Mouse (Mus musculus): ENCODE measurements around the gene Spock2. TPM values are rescaled to one million over a fixed set of nuclear protein-coding genes. Genes with fewer than 3 reads are reported as not detected.

The Spock2 gene
- polyA plus RNA-seq, 1 experiment from 2014 or later = 8.6 TPM

DNA sequence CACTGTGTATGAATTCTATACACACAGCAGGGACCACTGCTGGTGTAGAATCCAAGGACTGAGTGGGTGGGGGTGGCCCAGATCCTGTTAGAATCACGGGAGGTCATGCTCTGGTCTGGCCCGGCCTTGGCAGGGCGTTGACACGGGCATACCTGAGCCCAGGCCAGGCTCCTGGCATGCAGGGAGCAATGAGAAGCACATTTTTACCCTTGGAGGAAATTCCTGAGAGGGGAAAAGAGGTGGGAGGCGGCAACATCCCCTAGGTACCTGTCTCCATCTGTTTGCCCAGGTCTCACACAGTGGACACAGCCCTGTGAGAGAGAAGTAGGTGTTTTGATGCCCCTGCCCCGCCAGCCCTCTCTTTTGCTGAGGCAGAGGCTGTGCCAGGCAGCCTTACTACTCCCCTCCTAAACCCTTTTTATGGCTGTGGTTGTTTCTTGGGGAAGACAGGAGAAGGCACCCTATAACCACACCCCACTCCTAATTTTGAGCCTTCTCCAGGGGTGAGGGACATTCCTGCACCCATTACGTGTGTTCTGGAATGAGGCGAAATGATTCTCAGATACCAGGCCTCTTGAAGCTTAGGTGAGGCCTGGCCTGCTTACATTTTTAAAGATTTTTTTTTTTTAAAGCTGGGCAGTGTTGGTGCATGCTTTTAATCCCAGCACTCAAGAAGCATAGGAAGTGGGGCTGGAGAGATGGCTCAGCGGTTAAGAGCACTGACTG lies 8.1 kb downstream of the Spock2 start:
- WGBS = 85% methylated on average over 9 of the region's 9 CpGs
- ATAC-seq (replicated peaks; ENCODE audit: extremely low read depth, insufficient read depth, low FRiP score) = no peak
- Histone ChIP-seq H3K4me2 (ENCODE audit: low read depth, low read length) (no peak overlapping the region), H3K27me3 (ENCODE audit: control insufficient read depth, insufficient read depth, low read length) (peaks cover 35% of the 10 kb centered on the region), H3K9ac (ENCODE audit: low read length) (no peak overlapping the region), H3K27ac (ENCODE audit: low read length) (no peak overlapping the region), H3K36me3 (ENCODE audit: control insufficient read depth, insufficient read depth) (no peaks in the 10 kb centered on the region), H3K4me1 (ENCODE audit: control insufficient read depth, insufficient read depth, low read length) (0 out of 2 replicates have a peak, but pooled peaks cover 3% of the 10 kb centered on the region), H3K9me3 (replicated peaks; ENCODE audit: control insufficient read depth, low read length) (no peaks in the 10 kb centered on the region), H3K4me3 (ENCODE audit: low read length) (no peak overlapping the region)

GRCm38 (mm10) chr10:60115345-60116185 lies 9.5 kb downstream of the Spock2 start:
- H3K9ac ChIP-seq (ENCODE audit: low read length) = no peak overlapping the region

GRCm38 (mm10) chr10:60116997-60117396 lies 11.0 kb downstream of the Spock2 start:
- Histone ChIP-seq H3K9me3 (replicated peaks; ENCODE audit: control insufficient read depth, low read length) (no peaks in the 10 kb centered on the region), H3K9ac (ENCODE audit: low read length) (no peak overlapping the region), H3K4me3 (ENCODE audit: low read length) (no peak overlapping the region), H3K4me1 (ENCODE audit: control insufficient read depth, insufficient read depth, low read length) (0 out of 2 replicates have a peak, but pooled peaks cover 3% of the 10 kb centered on the region), H3K27ac (ENCODE audit: low read length) (no peak overlapping the region), H3K4me2 (ENCODE audit: low read depth, low read length) (no peak overlapping the region), H3K27me3 (ENCODE audit: control insufficient read depth, insufficient read depth, low read length) (peaks cover 14% of the 10 kb centered on the region), H3K36me3 (ENCODE audit: control insufficient read depth, insufficient read depth) (no peaks in the 10 kb centered on the region)
- WGBS = 60% methylated on average over 4 of the region's 4 CpGs
- ATAC-seq (replicated peaks; ENCODE audit: extremely low read depth, insufficient read depth, low FRiP score) = no peak

More at GRCm38 (mm10) chr10:60115345-60116185, 9.5 kb downstream of the Spock2 start:
- Histone ChIP-seq H3K4me1 (ENCODE audit: control insufficient read depth, insufficient read depth, low read length) (0 out of 2 replicates have a peak, but pooled peaks cover 3% of the 10 kb centered on the region), H3K36me3 (ENCODE audit: control insufficient read depth, insufficient read depth) (no peaks in the 10 kb centered on the region), H3K27ac (ENCODE audit: low read length) (no peak overlapping the region), H3K4me2 (ENCODE audit: low read depth, low read length) (no peak overlapping the region), H3K4me3 (ENCODE audit: low read length) (no peak overlapping the region), H3K27me3 (ENCODE audit: control insufficient read depth, insufficient read depth, low read length) (peaks cover 20% of the 10 kb centered on the region), H3K9me3 (replicated peaks; ENCODE audit: control insufficient read depth, low read length) (no peaks in the 10 kb centered on the region)
- ATAC-seq (replicated peaks; ENCODE audit: extremely low read depth, insufficient read depth, low FRiP score) = no peak
- 32% methylated on average over 14 of the region's 14 CpGs for WGBS

- 0 out of 2 replicates have a peak, but pooled peaks cover 3% of the 10 kb centered on the region for H3K4me1 ChIP-seq (ENCODE audit: control insufficient read depth, insufficient read depth, low read length)
- ATAC-seq (replicated peaks; ENCODE audit: extremely low read depth, insufficient read depth, low FRiP score) = no peak
- H3K9me3 ChIP-seq (replicated peaks; ENCODE audit: control insufficient read depth, low read length) = no peaks in the 10 kb centered on the region
- no peak overlapping the region for H3K27ac ChIP-seq (ENCODE audit: low read length)
- no peak overlapping the region for H3K4me2 ChIP-seq (ENCODE audit: low read depth, low read length)
- whole genome bisulfite sequencing = 56% methylated on average over 7 of the region's 7 CpGs
- H3K9ac ChIP-seq (ENCODE audit: low read length) = no peak overlapping the region
- no peak overlapping the region for H3K4me3 ChIP-seq (ENCODE audit: low read length)
- H3K27me3 ChIP-seq (ENCODE audit: control insufficient read depth, insufficient read depth, low read length) = peaks cover 13% of the 10 kb centered on the region
- H3K36me3 ChIP-seq (ENCODE audit: control insufficient read depth, insufficient read depth) = no peaks in the 10 kb centered on the region
These were observed 12.4 kb downstream of the Spock2 start for GRCm38 (mm10) chr10:60118464-60118863.

- Histone ChIP-seq H3K36me3 (ENCODE audit: control insufficient read depth, insufficient read depth) (no peaks in the 10 kb centered on the region), H3K4me3 (ENCODE audit: low read length) (no peak overlapping the region), H3K4me2 (ENCODE audit: low read depth, low read length) (no peak overlapping the region), H3K9me3 (replicated peaks; ENCODE audit: control insufficient read depth, low read length) (no peaks in the 10 kb centered on the region), H3K4me1 (ENCODE audit: control insufficient read depth, insufficient read depth, low read length) (0 out of 2 replicates have a peak, but pooled peaks cover 3% of the 10 kb centered on the region), H3K27me3 (ENCODE audit: control insufficient read depth, insufficient read depth, low read length) (peaks cover 4% of the 10 kb centered on the region; the same call in 1 of the 2 replicates), H3K27ac (ENCODE audit: low read length) (no peak overlapping the region), H3K9ac (ENCODE audit: low read length) (no peak overlapping the region)
- ATAC-seq (replicated peaks; ENCODE audit: extremely low read depth, insufficient read depth, low FRiP score) = no peak
- 83% methylated on average over 4 of the region's 4 CpGs for WGBS
These were observed 14.6 kb downstream of the Spock2 start for GRCm38 (mm10) chr10:60120630-60121029.

DNA sequence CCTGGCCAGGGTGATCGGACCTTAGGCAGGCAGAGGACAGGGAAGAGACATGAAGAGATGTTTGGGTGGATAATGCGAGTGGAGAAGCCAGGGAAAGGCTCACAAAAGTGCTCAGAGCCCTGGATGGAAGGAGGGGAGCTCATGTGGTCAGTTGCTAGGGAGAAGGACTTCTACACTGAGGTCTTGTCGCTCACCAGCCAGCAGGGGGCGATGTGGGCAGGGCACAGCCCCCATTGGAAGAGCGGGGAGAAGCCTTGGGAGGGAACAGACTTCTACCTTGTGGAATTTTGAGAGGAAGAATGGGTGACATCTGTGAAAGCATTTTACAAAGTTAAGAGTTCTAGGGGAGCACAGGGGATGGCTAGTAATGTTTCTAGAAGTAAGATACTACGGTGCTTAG lies 18.1 kb downstream of the Spock2 start:
- no peaks in the 10 kb centered on the region for H3K4me1 ChIP-seq (ENCODE audit: control insufficient read depth, insufficient read depth, low read length)
- H3K27me3 ChIP-seq (ENCODE audit: control insufficient read depth, insufficient read depth, low read length) = peaks cover 6% of the 10 kb centered on the region; the same call in 1 of the 2 replicates
- H3K4me3 ChIP-seq (ENCODE audit: low read length) = no peak overlapping the region
- no peaks in the 10 kb centered on the region for H3K36me3 ChIP-seq (ENCODE audit: control insufficient read depth, insufficient read depth)
- no peaks in the 10 kb centered on the region for H3K9me3 ChIP-seq (replicated peaks; ENCODE audit: control insufficient read depth, low read length)
- 65% methylated on average over 6 of the region's 6 CpGs for WGBS
- no peak overlapping the region for H3K27ac ChIP-seq (ENCODE audit: low read length)
- no peak overlapping the region for H3K4me2 ChIP-seq (ENCODE audit: low read depth, low read length)
- ATAC-seq (replicated peaks; ENCODE audit: extremely low read depth, insufficient read depth, low FRiP score) = no peak
- H3K9ac ChIP-seq (ENCODE audit: low read length) = no peak overlapping the region

DNA sequence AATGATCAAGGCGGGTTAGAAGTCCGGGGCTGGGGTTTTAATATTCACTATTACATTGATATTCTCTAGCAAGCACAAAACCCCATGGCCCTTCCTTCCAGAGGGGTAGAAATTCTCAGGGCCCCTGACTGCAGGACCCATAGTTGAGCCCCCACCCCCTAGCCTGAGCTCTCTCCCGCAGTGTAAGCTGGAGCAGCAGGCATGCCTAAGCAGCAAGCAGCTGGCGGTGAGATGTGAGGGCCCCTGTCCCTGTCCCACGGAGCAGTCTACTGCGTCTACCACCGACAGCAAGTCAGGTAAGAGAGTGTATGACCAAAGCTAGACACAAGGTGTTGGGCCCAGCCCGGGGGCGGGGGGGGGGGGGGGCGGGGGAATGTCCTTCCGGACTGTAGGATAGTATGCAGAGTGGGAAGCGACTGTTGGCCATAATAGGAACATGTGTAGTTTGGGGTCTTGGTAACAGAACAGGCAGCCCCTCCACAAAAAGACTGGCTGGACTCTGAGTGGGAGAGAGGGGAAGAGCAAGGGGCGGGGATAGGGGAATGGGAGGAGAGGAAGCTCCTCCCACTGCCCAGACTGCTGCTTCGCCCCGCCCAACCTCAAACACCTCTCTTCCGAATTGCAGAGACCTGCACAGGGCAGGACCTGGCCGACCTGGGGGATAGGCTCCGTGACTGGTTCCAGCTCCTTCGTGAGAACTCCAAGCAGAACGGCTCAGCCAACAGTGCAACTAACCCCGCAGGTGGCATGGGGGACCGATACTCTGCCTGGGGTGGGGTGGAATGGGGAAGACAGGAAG lies 19.7 kb downstream of the Spock2 start:
- Histone ChIP-seq H3K4me3 (ENCODE audit: low read length) (no peak overlapping the region), H3K27me3 (ENCODE audit: control insufficient read depth, insufficient read depth, low read length) (peaks cover 6% of the 10 kb centered on the region; the same call in 1 of the 2 replicates), H3K36me3 (ENCODE audit: control insufficient read depth, insufficient read depth) (no peaks in the 10 kb centered on the region), H3K4me2 (ENCODE audit: low read depth, low read length) (peak overlapping the region; percentile 28; the same call in 1 of the 2 replicates), H3K27ac (ENCODE audit: low read length) (no peak overlapping the region), H3K9me3 (replicated peaks; ENCODE audit: control insufficient read depth, low read length) (no peaks in the 10 kb centered on the region), H3K9ac (ENCODE audit: low read length) (no peak overlapping the region), H3K4me1 (ENCODE audit: control insufficient read depth, insufficient read depth, low read length) (no peaks in the 10 kb centered on the region)
- WGBS = 21% methylated on average over 20 of the region's 22 CpGs
- ATAC-seq (replicated peaks; ENCODE audit: extremely low read depth, insufficient read depth, low FRiP score) = no peak

DNA sequence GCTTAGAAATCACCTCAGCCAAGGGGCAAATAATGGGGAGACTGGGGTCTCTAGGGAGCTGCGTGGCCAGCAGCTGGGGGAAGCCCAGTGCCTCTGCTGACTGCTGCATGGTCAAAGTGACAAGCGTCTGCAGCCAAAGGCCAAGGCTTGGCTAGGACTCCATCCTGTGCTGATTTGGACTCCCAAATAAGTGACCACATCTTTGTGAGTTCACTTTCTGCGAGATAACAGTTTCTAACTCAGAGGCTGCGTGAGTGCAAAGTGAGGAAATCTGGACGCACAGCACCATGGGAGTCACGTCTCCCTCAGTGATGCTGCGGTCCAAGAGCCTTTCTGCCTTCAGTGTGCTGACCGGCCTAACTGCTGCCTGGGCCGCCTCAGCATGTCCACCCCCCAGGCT lies 22.3 kb downstream of the Spock2 start:
- H3K27me3 ChIP-seq (ENCODE audit: control insufficient read depth, insufficient read depth, low read length) = 0 out of 2 replicates have a peak, but pooled peaks cover 2% of the 10 kb centered on the region
- WGBS = 66% methylated on average over 9 of the region's 9 CpGs
- no peaks in the 10 kb centered on the region for H3K9me3 ChIP-seq (replicated peaks; ENCODE audit: control insufficient read depth, low read length)
- H3K4me1 ChIP-seq (ENCODE audit: control insufficient read depth, insufficient read depth, low read length) = no peaks in the 10 kb centered on the region
- H3K27ac ChIP-seq (ENCODE audit: low read length) = no peak overlapping the region
- no peaks in the 10 kb centered on the region for H3K36me3 ChIP-seq (ENCODE audit: control insufficient read depth, insufficient read depth)
- H3K4me3 ChIP-seq (ENCODE audit: low read length) = no peak overlapping the region
- H3K9ac ChIP-seq (ENCODE audit: low read length) = no peak overlapping the region
- H3K4me2 ChIP-seq (ENCODE audit: low read depth, low read length) = no peak overlapping the region
- no peak for ATAC-seq (replicated peaks; ENCODE audit: extremely low read depth, insufficient read depth, low FRiP score)
